Mouse (Mus musculus) limb, embryonic 13.5 days (tissue): ENCODE measurements at regions not wholly inside any gene's neighbourhood (a gene's known extent, or its start where the extent isn't known, plus 50 kb on each side); places are given as distances from the start of the nearest gene placed in this dataset.

ENCODE experiments used
- ATAC-seq: fragments of 200-750 bp; cut with Nextera tagmentation; 2 replicates; pipeline ENCODE4 v1.8.0; 2017; ENCODE audit warnings: low read depth, moderate number of reproducible peaks, moderate TSS enrichment; ENCODE audit not compliant: low FRiP score
- H3K27ac ChIP-seq: fragments of 300-500 bp; sonication (generic); 2 replicates; pipeline ENCODE4 v1.5.1; 2015; ENCODE audit warnings: inconsistent platforms, mild to moderate bottlenecking, moderate library complexity
- H3K27me3 ChIP-seq: fragments of 300-500 bp; sonication (generic); 2 replicates; pipeline ENCODE4 v1.6.1; 2015; ENCODE audit warnings: mild to moderate bottlenecking, inconsistent platforms
- H3K36me3 ChIP-seq: fragments of 300-500 bp; sonication (generic); 2 replicates; pipeline ENCODE4 v1.6.1; 2015; ENCODE audit warnings: inconsistent platforms, mild to moderate bottlenecking, moderate library complexity
- H3K4me1 ChIP-seq: fragments of 300-500 bp; sonication (generic); 2 replicates; pipeline ENCODE4 v1.6.1; 2015; ENCODE audit warnings: inconsistent platforms
- H3K4me2 ChIP-seq: fragments of 300-500 bp; sonication (generic); replicated peaks from 2 replicates; pipeline ENCODE4 v1.6.1; 2015; ENCODE audit warnings: inconsistent platforms, mild to moderate bottlenecking, moderate library complexity
- H3K4me3 ChIP-seq: fragments of 300-500 bp; sonication (generic); 2 replicates; pipeline ENCODE4 v1.5.1; 2015; ENCODE audit warnings: moderate library complexity, mild to moderate bottlenecking, inconsistent platforms
- H3K9ac ChIP-seq: fragments of 300-500 bp; sonication (generic); 2 replicates; pipeline ENCODE4 v1.6.1; 2015; ENCODE audit warnings: mild to moderate bottlenecking, inconsistent platforms
- H3K9me3 ChIP-seq: fragments of 300-500 bp; sonication (generic); 2 replicates; pipeline ENCODE4 v1.6.1; 2016; ENCODE audit warnings: inconsistent platforms
- WGBS: fragments of 180-500 bp; shearing (Covaris S2); methylation state at CpG from one replicate; pipeline ENCODE4 v1.1.7; 2015; 5-methylcytosine and 5-hydroxymethylcytosine counted together

DNA sequence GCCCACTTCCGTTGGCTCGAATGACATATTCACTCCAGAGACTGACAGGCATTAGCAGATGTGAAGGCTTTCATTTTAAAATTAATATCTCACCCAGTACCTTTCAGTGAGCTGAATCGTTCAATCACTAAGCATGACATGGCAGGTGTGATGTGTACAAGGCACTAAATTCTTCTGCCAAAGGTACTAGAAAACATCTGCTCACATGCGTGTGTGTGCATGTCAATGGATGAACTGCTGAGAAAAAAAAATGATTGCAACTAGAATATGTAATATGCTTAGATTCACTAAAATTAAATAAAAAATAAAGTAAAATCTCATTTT, 191.6 kb upstream of the Mageb18 start:
- Histone ChIP-seq H3K27me3 (no peaks in the 10 kb centered on the region), H3K4me1 (no peaks in the 10 kb centered on the region)
- WGBS = 62% methylated on average over 4 of the region's 4 CpGs

GRCm38 (mm10) chrX:92790323-92791022, 191.1 kb upstream of the Mageb18 start:
- no peaks in the 10 kb centered on the region for H3K4me1 ChIP-seq
- no peak overlapping the region for H3K27ac ChIP-seq
- H3K9ac ChIP-seq = no peak overlapping the region
- 45% methylated on average over 5 of the region's 5 CpGs for WGBS
- H3K27me3 ChIP-seq = no peaks in the 10 kb centered on the region
- H3K9me3 ChIP-seq = no peaks in the 10 kb centered on the region
- no peak overlapping the region for H3K4me3 ChIP-seq
- no peak for ATAC-seq
- no peaks in the 10 kb centered on the region for H3K36me3 ChIP-seq
- H3K4me2 ChIP-seq = no peak overlapping the region

More for the DNA sequence above, 191.6 kb upstream of the Mageb18 start:
- ATAC-seq = no peak
- Histone ChIP-seq H3K36me3 (no peaks in the 10 kb centered on the region), H3K27ac (no peak overlapping the region), H3K4me2 (no peak overlapping the region), H3K9me3 (no peaks in the 10 kb centered on the region), H3K9ac (no peak overlapping the region), H3K4me3 (no peak overlapping the region)

DNA sequence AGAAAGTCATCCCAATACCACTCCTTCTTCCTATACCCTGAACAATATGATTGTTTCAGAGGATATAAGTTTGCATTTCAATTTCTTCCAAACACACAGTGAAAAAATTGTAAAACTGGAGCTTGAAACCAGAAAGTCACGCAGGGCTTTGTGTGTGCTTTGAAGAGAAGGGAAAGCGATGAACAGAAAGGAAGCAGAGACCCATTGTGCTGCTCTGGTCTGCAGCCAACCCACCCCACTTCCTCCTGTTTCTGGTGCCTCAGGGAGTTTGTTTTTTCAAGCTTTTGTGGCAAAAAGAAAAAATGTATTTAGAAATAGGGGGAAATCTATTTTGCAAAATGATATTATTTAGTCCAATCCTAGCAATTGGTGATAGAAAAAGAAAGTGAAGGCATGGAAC, 187.4 kb upstream of the Mageb18 start:
- H3K4me2 ChIP-seq = no peak overlapping the region
- no peaks in the 10 kb centered on the region for H3K4me1 ChIP-seq
- WGBS = 58% methylated on average over 2 of the region's 2 CpGs
- no peaks in the 10 kb centered on the region for H3K27me3 ChIP-seq
- no peak overlapping the region for H3K4me3 ChIP-seq
- no peaks in the 10 kb centered on the region for H3K36me3 ChIP-seq
- no peak overlapping the region for H3K27ac ChIP-seq
- H3K9me3 ChIP-seq = no peaks in the 10 kb centered on the region
- H3K9ac ChIP-seq = no peak overlapping the region
- ATAC-seq = no peak

- H3K4me1 ChIP-seq = no peaks in the 10 kb centered on the region
- H3K4me3 ChIP-seq = no peak overlapping the region
- no peak overlapping the region for H3K27ac ChIP-seq
- no peak for ATAC-seq
- no peaks in the 10 kb centered on the region for H3K9me3 ChIP-seq
- no peak overlapping the region for H3K9ac ChIP-seq
- H3K36me3 ChIP-seq = no peaks in the 10 kb centered on the region
- H3K4me2 ChIP-seq = no peak overlapping the region
- H3K27me3 ChIP-seq = no peaks in the 10 kb centered on the region
- WGBS = 54% methylated on average over 2 of the region's 2 CpGs
Measured at GRCm38 (mm10) chrX:92740026-92740425, 140.7 kb upstream of the Mageb18 start.

- Histone ChIP-seq H3K27me3 (no peaks in the 10 kb centered on the region), H3K4me1 (no peaks in the 10 kb centered on the region), H3K27ac (no peak overlapping the region), H3K4me2 (no peak overlapping the region), H3K4me3 (no peak overlapping the region), H3K9ac (no peak overlapping the region), H3K36me3 (no peaks in the 10 kb centered on the region), H3K9me3 (no peaks in the 10 kb centered on the region)
- WGBS = 12% methylated on average over 1 of the region's 1 CpGs
- ATAC-seq = no peak
Measured at GRCm38 (mm10) chrX:92710279-92710678, 110.9 kb upstream of the Mageb18 start.

DNA sequence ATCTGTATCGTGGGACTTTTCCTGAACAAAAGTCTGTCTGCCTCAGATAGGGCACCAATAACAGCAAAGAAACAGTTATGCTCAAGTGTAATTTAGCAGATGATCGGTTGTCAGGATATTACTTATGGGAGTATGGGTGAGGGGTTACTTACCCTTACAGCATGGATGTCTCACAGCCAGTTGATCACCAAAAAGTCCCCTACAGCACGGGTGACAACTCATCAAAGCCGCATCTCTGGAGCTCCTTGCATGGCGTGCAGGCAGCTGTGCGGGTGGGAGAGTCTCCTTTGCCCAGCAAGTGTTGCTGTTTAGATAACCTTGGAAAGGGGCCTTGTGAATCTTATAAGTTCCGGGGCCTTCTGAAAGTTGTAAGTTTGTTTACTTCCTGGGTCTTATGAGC, 80.4 kb upstream of the Mageb18 start:
- Histone ChIP-seq H3K4me2 (no peak overlapping the region), H3K9me3 (no peaks in the 10 kb centered on the region), H3K4me3 (no peak overlapping the region), H3K9ac (no peak overlapping the region), H3K27me3 (no peaks in the 10 kb centered on the region), H3K36me3 (no peaks in the 10 kb centered on the region), H3K4me1 (no peaks in the 10 kb centered on the region), H3K27ac (no peak overlapping the region)
- ATAC-seq = 0 out of 2 replicates have a peak, but pooled peaks have one; percentile 24
- 74% methylated on average over 7 of the region's 7 CpGs for WGBS

GRCm38 (mm10) chrX:92661168-92661567, 61.8 kb upstream of the Mageb18 start:
- no peak for ATAC-seq
- Histone ChIP-seq H3K9ac (no peak overlapping the region), H3K27me3 (no peaks in the 10 kb centered on the region), H3K36me3 (no peaks in the 10 kb centered on the region), H3K27ac (no peak overlapping the region), H3K9me3 (no peaks in the 10 kb centered on the region), H3K4me2 (no peak overlapping the region), H3K4me3 (no peak overlapping the region), H3K4me1 (no peaks in the 10 kb centered on the region)
- 63% methylated on average over 2 of the region's 2 CpGs for WGBS
